Comparison of ENCODE assay signal across 24 mouse cellular contexts in the genomic region with DNA sequence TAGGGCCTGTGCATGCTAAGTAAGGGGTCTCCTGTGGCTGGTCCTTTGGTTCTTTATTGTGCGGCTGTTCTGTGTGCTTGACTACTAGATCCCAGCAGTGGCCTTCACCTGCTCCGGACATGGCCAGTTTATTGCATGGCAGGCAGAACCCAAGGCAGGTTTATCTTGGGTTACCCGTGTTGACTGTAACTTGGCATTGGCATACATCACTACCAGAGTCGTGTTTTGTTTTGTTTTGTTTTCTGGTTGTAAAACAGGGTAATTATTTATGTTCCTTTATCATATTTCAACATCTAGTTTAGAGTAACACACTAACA.
"Had no signal": no experiment of that assay in that cellular context is flagged by ENCODE, and none has a peak within 500 bp of the region (broad histone marks: within the 10 kb centered on the region; RNA-seq: fewer than 3 reads in every experiment).

No protein-coding gene starts in this region.

- H3K9me3 ChIP-seq: heart, embryonic 12.5 days; hindbrain, embryonic 10.5 days; hindbrain, embryonic 12.5 days; limb, embryonic 10.5 days; limb, embryonic 12.5 days had no signal

- DNase-seq: gastrocnemius, adult 2 months; gastrocnemius, postnatal 10 days; gastrocnemius, postnatal 25 days; heart, adult 2 months; heart, postnatal 10 days; heart, postnatal 4 days; kidney, adult 18-20 months; kidney, adult 8-10 months; kidney, postnatal 10 days; kidney, postnatal 25 days; kidney, postnatal 4 days; liver had no signal

- H3K4me3 ChIP-seq: gastrocnemius, adult 2 months; heart, adult 2 months; heart, embryonic 12.5 days; hindbrain, embryonic 10.5 days; hindbrain, embryonic 12.5 days; layer of hippocampus, adult 2 months; left cerebral cortex, adult 2 months; limb, embryonic 10.5 days; limb, embryonic 12.5 days had no signal

- H3K4me1 ChIP-seq: hindbrain, embryonic 10.5 days; hindbrain, embryonic 12.5 days; limb, embryonic 10.5 days had no signal

- H3K4me2 ChIP-seq: heart, embryonic 12.5 days; hindbrain, embryonic 12.5 days; hindbrain, embryonic 14.5 days; limb, embryonic 12.5 days had no signal

- H3K36me3 ChIP-seq: heart, embryonic 12.5 days; hindbrain, embryonic 10.5 days; hindbrain, embryonic 12.5 days; limb, embryonic 10.5 days; limb, embryonic 12.5 days had no signal

- ATAC-seq: hindbrain, embryonic 16.5 days; inflammation-experienced regulatory T-cells, adult 6 months; intestine, postnatal 0 days had no signal

- H3K27ac ChIP-seq: heart, adult 2 months; hindbrain, embryonic 10.5 days; hindbrain, embryonic 12.5 days; hindbrain, embryonic 14.5 days; layer of hippocampus, adult 2 months; left cerebral cortex, adult 2 months; limb, embryonic 10.5 days; limb, embryonic 12.5 days; liver, embryonic 14.5 days had no signal

- H3K27me3 ChIP-seq: heart, embryonic 12.5 days; hindbrain, embryonic 12.5 days; limb, embryonic 12.5 days had no signal

- H3K9ac ChIP-seq: heart, embryonic 12.5 days; hindbrain, embryonic 12.5 days; hindbrain, embryonic 14.5 days; limb, embryonic 12.5 days; liver, embryonic 14.5 days had no signal
